Mouse (Mus musculus) ES-Bruce4 (cell line): Measurements from ENCODE around the gene C1qb. TPM values are rescaled to one million over a fixed set of nuclear protein-coding genes. Genes with fewer than 3 reads are reported as not detected.

Source experiments
- H3K27ac ChIP-seq: 2 replicates; pipeline ENCODE4 v1.5.1; 2012; ENCODE audit warnings: low read length, inconsistent platforms; ENCODE audit not compliant: insufficient read depth
- H3K27me3 ChIP-seq: 2 replicates; pipeline ENCODE4 v1.6.1; 2012; ENCODE audit warnings: mild to moderate bottlenecking, low read length, inconsistent platforms; ENCODE audit not compliant: control insufficient read depth, poor library complexity, insufficient read depth, severe bottlenecking
- H3K36me3 ChIP-seq: 2 replicates; pipeline ENCODE4 v1.6.1; 2012; ENCODE audit warnings: inconsistent platforms, mild to moderate bottlenecking, low read length, moderate library complexity; ENCODE audit not compliant: control insufficient read depth, poor library complexity, insufficient read depth, severe bottlenecking
- H3K4me1 ChIP-seq: one replicate; pipeline ENCODE4 v1.8.1; 2011; ENCODE audit warnings: low read length; ENCODE audit not compliant: control insufficient read depth, insufficient read depth
- H3K4me3 ChIP-seq: 2 replicates; pipeline ENCODE4 v1.5.1; 2011; ENCODE audit warnings: low read depth, mild to moderate bottlenecking, low read length
- H3K9ac ChIP-seq: 2 replicates; pipeline ENCODE4 v1.6.1; 2012; ENCODE audit warnings: low read depth, mild to moderate bottlenecking, inconsistent platforms; ENCODE audit not compliant: poor library complexity, severe bottlenecking
- H3K9me3 ChIP-seq: replicated peaks from 2 replicates; pipeline ENCODE4 v1.6.1; 2012; ENCODE audit warnings: mild to moderate bottlenecking, low read length, inconsistent platforms; ENCODE audit not compliant: control insufficient read depth, poor library complexity, insufficient read depth, severe bottlenecking
- CTCF ChIP-seq: IDR thresholded peaks from one replicate; pipeline ENCODE4 v1.8.1; 2011; ENCODE audit warnings: low read depth, low read length
- EP300 ChIP-seq: IDR thresholded peaks from 2 replicates; pipeline ENCODE4 v1.6.1; 2011; ENCODE audit warnings: low read depth, low read length; ENCODE audit not compliant: insufficient read depth
- POLR2A ChIP-seq: IDR thresholded peaks from one replicate; pipeline ENCODE4 v1.8.1; 2011; ENCODE audit warnings: low read length; ENCODE audit not compliant: insufficient read depth
- polyA plus RNA-seq: library from polyadenylated mRNA; stranded (reverse); fragments of >200 nt; gene quantifications from 2 replicates; pipeline ENCODE4 v1.2.4, GENCODE M21; 2011; ENCODE audit warnings: low read depth; ENCODE audit not compliant: missing spikeins, insufficient read depth, insufficient read length

C1qb gene
- polyA plus RNA-seq, 1 experiment, result not detected

DNA sequence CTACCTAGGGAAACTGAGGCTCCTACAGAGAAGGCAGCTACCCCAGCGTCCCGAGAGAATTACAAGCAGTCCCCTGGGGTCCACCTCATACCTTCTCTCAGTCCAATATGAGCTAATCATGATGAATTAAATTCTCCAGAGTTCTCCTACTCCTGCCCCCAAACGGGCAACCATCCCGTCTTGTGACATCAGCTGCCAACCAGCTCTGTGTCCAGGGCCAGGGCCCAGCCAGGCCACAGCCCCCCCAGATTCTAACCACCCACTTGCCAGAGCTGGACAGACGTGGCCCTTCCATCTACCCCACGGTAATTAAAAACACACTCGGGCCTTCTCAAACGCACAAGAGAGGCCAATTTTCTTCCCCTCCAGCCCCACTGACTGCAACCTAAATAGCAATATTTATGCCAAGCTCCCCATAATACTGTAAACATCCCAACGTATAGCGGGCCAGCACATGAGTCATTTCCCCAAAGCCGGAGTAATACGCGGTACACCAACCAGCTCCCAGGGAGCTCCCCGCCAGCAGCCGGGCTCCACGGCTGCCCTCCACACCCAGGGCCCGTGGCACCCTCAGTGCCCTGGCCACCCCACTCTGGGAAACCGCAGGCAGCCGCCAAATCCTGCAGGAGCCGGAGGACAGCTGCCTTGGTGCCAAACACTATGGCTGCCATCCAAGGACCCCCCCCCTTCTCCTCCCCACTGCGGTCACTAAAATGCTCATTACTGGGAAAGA is 52.2 kb downstream of the C1qb start:
- H3K27ac ChIP-seq, result no peak overlapping the region
- TF ChIP-seq EP300 (no peak), CTCF (no peak), POLR2A (no peak)
- H3K4me3 ChIP-seq, result no peak overlapping the region
- no peaks in the 10 kb centered on the region for H3K36me3 ChIP-seq
- peaks cover 11% of the 10 kb centered on the region for H3K4me1 ChIP-seq
- no peaks in the 10 kb centered on the region for H3K27me3 ChIP-seq
- H3K9me3 ChIP-seq, result no peaks in the 10 kb centered on the region
- H3K9ac ChIP-seq, result 0 out of 2 replicates have a peak overlapping the region, but pooled peaks have one; percentile 12

DNA sequence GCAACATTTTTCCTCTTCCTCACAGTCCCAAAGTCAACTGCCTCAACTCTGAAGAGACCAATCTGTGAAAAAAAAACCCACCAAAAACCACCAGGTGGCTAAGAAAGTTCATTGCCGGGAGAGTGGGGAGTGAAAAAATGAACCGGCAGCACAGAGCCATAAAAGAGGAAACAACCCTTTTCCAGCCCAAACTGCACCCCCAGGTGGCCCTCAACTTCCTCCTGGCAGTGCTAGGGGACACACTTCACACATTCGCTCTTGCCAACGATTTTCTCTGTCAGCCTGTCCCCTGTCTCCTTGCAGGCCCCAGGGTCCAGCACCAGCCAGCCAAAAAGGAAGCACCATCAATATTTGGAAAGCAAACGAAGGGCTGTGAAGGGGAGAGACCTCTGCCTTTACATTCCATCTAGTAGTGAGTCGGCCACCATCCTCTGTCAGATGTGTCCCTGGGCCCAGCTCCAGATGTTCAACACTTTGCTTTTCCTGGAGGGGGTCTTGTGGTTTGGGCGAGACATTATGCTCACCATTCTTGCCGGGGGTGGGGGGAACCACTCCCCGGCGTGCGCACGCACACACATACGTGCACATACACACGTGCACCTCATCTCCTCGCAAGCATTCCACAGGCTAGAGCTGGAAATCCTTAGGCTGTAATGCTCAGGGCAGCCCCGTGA is 53.3 kb downstream of the C1qb start:
- TF ChIP-seq CTCF, result no peak
- no peak for TF ChIP-seq POLR2A
- Histone ChIP-seq H3K27me3 (no peaks in the 10 kb centered on the region), H3K4me1 (peaks cover 14% of the 10 kb centered on the region), H3K9me3 (no peaks in the 10 kb centered on the region), H3K36me3 (no peaks in the 10 kb centered on the region), H3K4me3 (no peak overlapping the region), H3K27ac (no peak overlapping the region), H3K9ac (no peak overlapping the region)

DNA sequence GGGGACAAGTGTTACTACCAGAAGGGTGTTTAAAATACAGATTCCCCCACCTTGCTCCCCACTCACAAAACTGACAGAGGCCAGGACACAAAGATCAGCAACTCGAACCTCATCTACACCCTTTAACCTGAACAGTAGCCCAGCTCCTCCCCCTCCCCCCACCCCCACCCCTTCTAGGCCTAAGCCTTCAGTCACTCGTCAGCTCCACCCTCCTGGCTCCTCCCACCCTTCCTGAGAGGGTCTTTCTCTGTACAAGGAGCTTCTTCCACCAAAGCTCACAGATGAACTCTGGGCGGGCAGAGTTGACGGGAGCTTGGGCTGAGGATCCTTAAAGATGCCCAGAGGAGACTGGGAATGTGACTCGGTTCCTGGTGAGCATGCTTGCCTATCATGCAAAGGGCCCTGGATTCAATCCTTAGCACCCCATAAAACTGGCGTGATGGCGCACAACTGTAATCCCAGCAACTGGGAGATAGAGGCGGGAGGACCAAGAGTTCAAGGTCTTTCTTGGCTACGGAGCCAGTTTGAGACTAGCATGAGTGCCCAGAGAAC is 55.6 kb downstream of the C1qb start:
- H3K9ac ChIP-seq, result no peak overlapping the region
- no peaks in the 10 kb centered on the region for H3K27me3 ChIP-seq
- H3K4me3 ChIP-seq, result peak overlapping the region; percentile 11; the same call in 1 of the 2 replicates
- no peaks in the 10 kb centered on the region for H3K36me3 ChIP-seq
- H3K27ac ChIP-seq, result 0 out of 2 replicates have a peak overlapping the region, but pooled peaks have one; percentile 20
- peaks cover 14% of the 10 kb centered on the region for H3K4me1 ChIP-seq
- H3K9me3 ChIP-seq, result no peaks in the 10 kb centered on the region
- TF ChIP-seq EP300, result no peak
- TF ChIP-seq POLR2A, result no peak
- no peak for TF ChIP-seq CTCF

Other genes starting within 250 kb of the C1qb start
- gene Ephb2, start 50.2 kb downstream of the C1qb start, polyA plus RNA-seq, result 15.1 and 15.5 TPM in 2 replicates
- not detected in 2 replicates for gene C1qc, start 6.9 kb upstream of the C1qb start, polyA plus RNA-seq
- not detected in 2 replicates for gene C1qa, start 12.6 kb upstream of the C1qb start, polyA plus RNA-seq
- 0.61 and 0.72 TPM in 2 replicates for gene Epha8, start 70.6 kb upstream of the C1qb start, polyA plus RNA-seq
- 8.0 and 8.6 TPM in 2 replicates for gene Zbtb40, start 162.6 kb upstream of the C1qb start, polyA plus RNA-seq